Mouse (Mus musculus) left cerebral cortex, adult 11 months (tissue): ENCODE measurements around the gene Paqr3.
A peak's percentile ranks its signal among the peaks of the same experiment; 100 is the strongest.

ENCODE experiments used
- DNase-seq: peaks from one replicate; pipeline ENCODE4 v3.0.0; 2022; ENCODE audit warnings: low spot score

Paqr3 gene

GRCm38 (mm10) chr5:97111207-97111910, at the start of gene Paqr3:
Gene Paqr3 (minus strand): TSS chr5:97111596.
- DNase-seq = peak; percentile 94

GRCm38 (mm10) chr5:97154688-97155087, 43.3 kb upstream of the Paqr3 start:
- DNase-seq = no peak

- DNase-seq = no peak
Observed at GRCm38 (mm10) chr5:97135331-97135730, 23.9 kb upstream of the Paqr3 start.

- DNase-seq = no peak
Observed at GRCm38 (mm10) chr5:97129589-97129988, 18.2 kb upstream of the Paqr3 start.

GRCm38 (mm10) chr5:97128242-97129226, 17.1 kb upstream of the Paqr3 start:
- DNase-seq = peak; percentile 53

- no peak for DNase-seq
Observed at GRCm38 (mm10) chr5:97127284-97127683, 15.9 kb upstream of the Paqr3 start.

- DNase-seq = no peak
Observed at GRCm38 (mm10) chr5:97126005-97126404, 14.6 kb upstream of the Paqr3 start.

GRCm38 (mm10) chr5:97125459-97125970, 14.1 kb upstream of the Paqr3 start:
- no peak for DNase-seq

- no peak for DNase-seq
Observed at GRCm38 (mm10) chr5:97124977-97125376, 13.6 kb upstream of the Paqr3 start.

GRCm38 (mm10) chr5:97110697-97111096, 699 bp downstream of the Paqr3 start:
- no peak for DNase-seq

- no peak for DNase-seq
Observed at GRCm38 (mm10) chr5:97110133-97110532, 1.3 kb downstream of the Paqr3 start.

- no peak for DNase-seq
Observed at GRCm38 (mm10) chr5:97108333-97108732, 3.1 kb downstream of the Paqr3 start.

GRCm38 (mm10) chr5:97099954-97100353, 11.4 kb downstream of the Paqr3 start:
- DNase-seq = no peak

GRCm38 (mm10) chr5:97097631-97098041, 13.8 kb downstream of the Paqr3 start:
- DNase-seq = no peak

- no peak for DNase-seq
Observed at GRCm38 (mm10) chr5:97095335-97095734, 16.1 kb downstream of the Paqr3 start.

- no peak for DNase-seq
Observed at GRCm38 (mm10) chr5:97092970-97093369, 18.4 kb downstream of the Paqr3 start.

- no peak for DNase-seq
Observed at GRCm38 (mm10) chr5:97090034-97090784, 21.2 kb downstream of the Paqr3 start.

- no peak for DNase-seq
Observed at GRCm38 (mm10) chr5:97089426-97089825, 22.0 kb downstream of the Paqr3 start.

GRCm38 (mm10) chr5:97088231-97088630, 23.2 kb downstream of the Paqr3 start:
- no peak for DNase-seq

- no peak for DNase-seq
Observed at GRCm38 (mm10) chr5:97087746-97088145, 23.6 kb downstream of the Paqr3 start.

GRCm38 (mm10) chr5:97087030-97087630, 24.3 kb downstream of the Paqr3 start:
- no peak for DNase-seq

- DNase-seq = no peak
Observed at GRCm38 (mm10) chr5:97085071-97085470, 26.3 kb downstream of the Paqr3 start.
